Mouse (Mus musculus): ENCODE data around the gene Fam71f1. TPM values are rescaled to one million over a fixed set of nuclear protein-coding genes. Genes with fewer than 3 reads are reported as not detected.

Fam71f1 gene
- total RNA-seq, 2 experiments from 2014 or later = not detected

Other genes starting within 250 kb of the Fam71f1 start
- gene Rbm28, start 154.1 kb upstream of the Fam71f1 start, total RNA-seq (2014; fragmentation: Nextera tagmentation) = 70.5 and 81.2 TPM in 2 replicates
- gene Rbm28, start 154.1 kb upstream of the Fam71f1 start, total RNA-seq (2017) = 63.8 and 71.0 TPM in 2 replicates
- gene Prrt4, start 139.6 kb upstream of the Fam71f1 start, total RNA-seq (2014; fragmentation: Nextera tagmentation) = not detected in 2 replicates
- gene Prrt4, start 139.6 kb upstream of the Fam71f1 start, total RNA-seq (2017) = not detected in 2 replicates
- gene Impdh1, start 102.8 kb upstream of the Fam71f1 start, total RNA-seq (2014; fragmentation: Nextera tagmentation) = 35.5 and 56.9 TPM in 2 replicates
- 16.8 and 19.5 TPM in 2 replicates for gene Impdh1, start 102.8 kb upstream of the Fam71f1 start, total RNA-seq (2017)
- 13.4 and 16.4 TPM in 2 replicates for gene Hilpda, start 46.7 kb upstream of the Fam71f1 start, total RNA-seq (2014; fragmentation: Nextera tagmentation)
- gene Hilpda, start 46.7 kb upstream of the Fam71f1 start, total RNA-seq (2017) = 6.9 and 13.5 TPM in 2 replicates
- 8.3 TPM in 1 of 2 replicates, not detected in the other for gene Fam71f2, start 39.5 kb upstream of the Fam71f1 start, total RNA-seq (2014; fragmentation: Nextera tagmentation)
- gene Fam71f2, start 39.5 kb upstream of the Fam71f1 start, total RNA-seq (2017) = not detected in 2 replicates
- 46.1 and 46.8 TPM in 2 replicates for gene Calu, start 28.9 kb downstream of the Fam71f1 start, total RNA-seq (2014; fragmentation: Nextera tagmentation)
- 157 and 164 TPM in 2 replicates for gene Calu, start 28.9 kb downstream of the Fam71f1 start, total RNA-seq (2017)
- gene Opn1sw, start 69.3 kb downstream of the Fam71f1 start, total RNA-seq (2014; fragmentation: Nextera tagmentation) = not detected in 2 replicates
- gene Opn1sw, start 69.3 kb downstream of the Fam71f1 start, total RNA-seq (2017) = not detected in 2 replicates
- gene Ccdc136, start 77.2 kb downstream of the Fam71f1 start, total RNA-seq (2014; fragmentation: Nextera tagmentation) = not detected in 2 replicates
- gene Ccdc136, start 77.2 kb downstream of the Fam71f1 start, total RNA-seq (2017) = not detected in 2 replicates
- gene Flnc, start 114.1 kb downstream of the Fam71f1 start, total RNA-seq (2014; fragmentation: Nextera tagmentation) = not detected in 2 replicates
- gene Flnc, start 114.1 kb downstream of the Fam71f1 start, total RNA-seq (2017) = not detected in 2 replicates
- gene Atp6v1f, start 148.6 kb downstream of the Fam71f1 start, total RNA-seq (2014; fragmentation: Nextera tagmentation) = 168 and 176 TPM in 2 replicates
- 167 and 198 TPM in 2 replicates for gene Atp6v1f, start 148.6 kb downstream of the Fam71f1 start, total RNA-seq (2017)
- not detected in 2 replicates for gene Atp6v1fnb, start 152.3 kb downstream of the Fam71f1 start, total RNA-seq (2014; fragmentation: Nextera tagmentation)
- gene Atp6v1fnb, start 152.3 kb downstream of the Fam71f1 start, total RNA-seq (2017) = not detected in 2 replicates
- gene Kcp, start 188.8 kb downstream of the Fam71f1 start, total RNA-seq (2014; fragmentation: Nextera tagmentation) = not detected in 2 replicates
- not detected in 2 replicates for gene Kcp, start 188.8 kb downstream of the Fam71f1 start, total RNA-seq (2017)
- 0.59 and 1.1 TPM in 2 replicates for gene Irf5, start 207.5 kb downstream of the Fam71f1 start, total RNA-seq (2014; fragmentation: Nextera tagmentation)
- 0.99 and 5.9 TPM in 2 replicates for gene Irf5, start 207.5 kb downstream of the Fam71f1 start, total RNA-seq (2017)

All from megakaryocyte-erythroid progenitor cell, adult 5-6 weeks (primary cell).